Mouse (Mus musculus): Measurements from ENCODE around the gene Rad9a.
A peak's percentile ranks its signal among the peaks of the same experiment; 100 is the strongest.

Rad9a gene

GRCm38 (mm10) chr19:4162646-4163542, 38.6 kb downstream of the Rad9a start, which contains the start of gene Rps6kb2:
Gene Rps6kb2, minus strand, starts transcription at chr19:4163354.
- peak; percentile 96 for DNase-seq (ENCODE audit: low spot score)

GRCm38 (mm10) chr19:4159049-4159448, 42.4 kb downstream of the Rad9a start:
- no peak for DNase-seq (ENCODE audit: low spot score)

- no peak for DNase-seq (ENCODE audit: low spot score)
Observed at GRCm38 (mm10) chr19:4156771-4157170, 44.7 kb downstream of the Rad9a start.

- DNase-seq (ENCODE audit: low spot score): no peak
Observed at GRCm38 (mm10) chr19:4156073-4156579, 45.3 kb downstream of the Rad9a start.

- DNase-seq (ENCODE audit: low spot score): no peak
Observed at GRCm38 (mm10) chr19:4155223-4156072, 46.0 kb downstream of the Rad9a start.

- no peak for DNase-seq (ENCODE audit: low spot score)
Observed at GRCm38 (mm10) chr19:4154437-4155222, 46.8 kb downstream of the Rad9a start.

- DNase-seq (ENCODE audit: low spot score): no peak
Observed at GRCm38 (mm10) chr19:4153232-4153654, 48.2 kb downstream of the Rad9a start, which contains the start of gene Ptprcap. Gene Ptprcap, plus strand, starts transcription at chr19:4153604.

- no peak for DNase-seq (ENCODE audit: low spot score)
Observed at GRCm38 (mm10) chr19:4152445-4153231, 48.8 kb downstream of the Rad9a start.

- no peak for DNase-seq (ENCODE audit: low spot score)
Observed at GRCm38 (mm10) chr19:4151898-4152297, 49.6 kb downstream of the Rad9a start.

GRCm38 (mm10) chr19:4151488-4151860, 50.0 kb downstream of the Rad9a start:
- no peak for DNase-seq (ENCODE audit: low spot score)

GRCm38 (mm10) chr19:4150567-4151487, 50.6 kb downstream of the Rad9a start:
- peak; percentile 71 for DNase-seq (ENCODE audit: low spot score)

- DNase-seq (ENCODE audit: low spot score): no peak
Observed at GRCm38 (mm10) chr19:4149764-4150461, 51.5 kb downstream of the Rad9a start.

- DNase-seq (ENCODE audit: low spot score): no peak
Observed at GRCm38 (mm10) chr19:4149283-4149682, 52.2 kb downstream of the Rad9a start.

- no peak for DNase-seq (ENCODE audit: low spot score)
Observed at GRCm38 (mm10) chr19:4148819-4149218, 52.6 kb downstream of the Rad9a start.

- peak; percentile 93 for DNase-seq (ENCODE audit: low spot score)
Observed at GRCm38 (mm10) chr19:4148491-4148806, 53.0 kb downstream of the Rad9a start, which contains the start of gene Coro1b. Gene Coro1b, plus strand, starts transcription at chr19:4148619.

GRCm38 (mm10) chr19:4147782-4148490, 53.5 kb downstream of the Rad9a start:
- no peak for DNase-seq (ENCODE audit: low spot score)

- no peak for DNase-seq (ENCODE audit: low spot score)
Observed at GRCm38 (mm10) chr19:4147022-4147405, 54.4 kb downstream of the Rad9a start.

GRCm38 (mm10) chr19:4146366-4147021, 55.0 kb downstream of the Rad9a start:
- DNase-seq (ENCODE audit: low spot score): no peak

All from testis, postnatal 14 days (tissue).